Mouse (Mus musculus) hindbrain, embryonic 11.5 days (tissue): ENCODE measurements at regions not wholly inside any gene's neighbourhood (a gene's known extent, or its start where the extent isn't known, plus 50 kb on each side); places are given as distances from the start of the nearest gene placed in this dataset.

ENCODE experiments used
- ATAC-seq: fragments of 200-750 bp; cut with Nextera tagmentation; 2 replicates; pipeline ENCODE4 v1.8.0; 2017; ENCODE audit warnings: mild to moderate bottlenecking, moderate TSS enrichment, moderate library complexity; ENCODE audit not compliant: low FRiP score
- DNase-seq: peaks from one replicate; pipeline ENCODE4 v3.0.0-alpha.2; 2015; ENCODE audit warnings: low spot score
- H3K27ac ChIP-seq: fragments of 300-500 bp; sonication (generic); 2 replicates; pipeline ENCODE4 v1.5.1; 2014; ENCODE audit warnings: mild to moderate bottlenecking, low read depth, low read length
- H3K27me3 ChIP-seq: fragments of 300-500 bp; sonication (generic); 2 replicates; pipeline ENCODE4 v1.6.1; 2014; ENCODE audit warnings: mild to moderate bottlenecking, low read length, moderate library complexity, mixed read lengths; ENCODE audit not compliant: control insufficient read depth, insufficient read depth
- H3K36me3 ChIP-seq: fragments of 300-500 bp; sonication (generic); 2 replicates; pipeline ENCODE4 v1.6.1; 2014; ENCODE audit warnings: mild to moderate bottlenecking, low read length, moderate library complexity, mixed read lengths; ENCODE audit not compliant: control insufficient read depth, insufficient read depth
- H3K4me1 ChIP-seq: fragments of 300-500 bp; sonication (generic); replicated peaks from 2 replicates; pipeline ENCODE4 v1.6.1; 2014; ENCODE audit warnings: low read length, mixed read lengths; ENCODE audit not compliant: control insufficient read depth, insufficient read depth
- H3K4me2 ChIP-seq: fragments of 300-500 bp; sonication (generic); replicated peaks from 2 replicates; pipeline ENCODE4 v1.6.1; 2014; ENCODE audit warnings: mild to moderate bottlenecking, low read depth, low read length
- H3K4me3 ChIP-seq: fragments of 300-500 bp; sonication (generic); 2 replicates; pipeline ENCODE4 v1.5.1; 2014; ENCODE audit warnings: low read depth, low read length
- H3K9ac ChIP-seq: fragments of 300-500 bp; sonication (generic); 2 replicates; pipeline ENCODE4 v1.6.1; 2014; ENCODE audit warnings: low read depth, low read length
- H3K9me3 ChIP-seq: fragments of 300-500 bp; sonication (generic); 2 replicates; pipeline ENCODE4 v1.6.1; 2016; ENCODE audit warnings: low read length; ENCODE audit not compliant: control insufficient read depth
- WGBS: fragments of 180-500 bp; shearing (Covaris S2); extraction: QIAGEN DNeasy Blood & Tissue Kit; methylation state at CpG from one replicate; pipeline ENCODE4 v1.1.7; 2014; 5-methylcytosine and 5-hydroxymethylcytosine counted together

DNA sequence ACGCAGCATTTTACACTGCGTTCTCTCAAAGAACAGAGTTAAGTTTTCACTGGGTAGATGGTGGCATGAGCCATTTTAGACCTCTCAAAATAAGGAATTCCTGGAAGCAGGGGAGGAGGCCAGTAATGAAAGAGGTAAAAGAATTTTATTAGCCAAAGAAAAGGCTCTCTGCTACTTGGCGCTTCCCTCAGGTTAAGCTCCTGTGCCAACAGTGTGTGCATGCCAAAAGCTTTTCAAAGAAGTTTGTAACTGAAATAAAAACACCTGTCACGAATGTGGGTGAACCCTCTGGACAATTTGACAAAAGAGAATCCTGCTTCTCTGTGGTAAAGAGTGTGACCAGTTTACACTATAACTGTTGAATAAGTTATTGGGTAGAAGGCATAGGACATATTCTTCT, 195.6 kb downstream of the Col12a1 start:
- H3K36me3 ChIP-seq = no peaks in the 10 kb centered on the region
- no peak overlapping the region for H3K9ac ChIP-seq
- 90% methylated on average over 4 of the region's 4 CpGs for WGBS
- ATAC-seq (no peak), DNase-seq (no peak)
- no peaks in the 10 kb centered on the region for H3K4me1 ChIP-seq
- H3K27me3 ChIP-seq = no peaks in the 10 kb centered on the region
- no peaks in the 10 kb centered on the region for H3K9me3 ChIP-seq
- no peak overlapping the region for H3K4me3 ChIP-seq
- H3K4me2 ChIP-seq = no peak overlapping the region
- no peak overlapping the region for H3K27ac ChIP-seq

DNA sequence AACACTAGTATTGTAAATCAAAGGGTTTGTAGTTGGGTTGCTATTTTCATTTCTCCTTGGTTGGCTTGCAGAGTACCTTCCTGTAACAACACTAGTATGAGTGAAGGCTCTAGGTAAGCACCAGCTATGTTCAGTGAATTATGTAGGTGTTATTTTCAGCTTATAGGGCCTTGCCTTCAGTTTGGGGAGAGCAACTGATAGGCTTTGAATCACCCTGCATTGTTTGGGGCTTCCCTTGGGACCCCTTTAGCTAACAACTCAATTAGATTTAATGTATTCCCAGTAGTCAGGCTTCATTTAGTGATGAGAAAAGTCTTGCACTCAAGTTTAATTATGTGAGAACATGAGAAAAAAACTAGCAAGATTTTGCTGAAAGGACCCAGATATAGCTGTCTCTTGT, 193.6 kb downstream of the Col12a1 start:
- ATAC-seq = no peak
- Histone ChIP-seq H3K9me3 (no peaks in the 10 kb centered on the region), H3K4me1 (no peaks in the 10 kb centered on the region), H3K4me2 (no peak overlapping the region), H3K36me3 (no peaks in the 10 kb centered on the region), H3K9ac (no peak overlapping the region), H3K4me3 (no peak overlapping the region), H3K27ac (no peak overlapping the region), H3K27me3 (no peaks in the 10 kb centered on the region)
- no peak for DNase-seq

DNA sequence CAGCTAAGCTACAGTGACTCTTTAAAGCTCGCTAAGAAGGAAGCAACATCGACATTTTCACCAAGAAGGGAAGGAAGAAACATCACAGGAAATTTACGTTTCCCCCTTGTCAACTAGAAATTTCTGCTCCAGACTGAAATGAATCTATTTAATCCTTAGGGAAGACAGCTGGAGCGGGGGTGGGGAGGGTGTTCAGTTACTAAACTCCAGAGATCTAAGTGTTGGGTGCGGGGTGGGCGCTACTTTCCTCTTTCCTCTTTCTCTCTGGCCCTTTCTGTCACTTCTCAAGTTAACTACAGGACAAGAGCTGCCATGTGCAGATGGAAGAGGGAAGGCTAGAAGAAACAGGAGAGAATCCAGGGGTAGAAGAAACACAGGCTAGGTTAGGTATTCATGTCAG, 192.2 kb downstream of the Col12a1 start:
- ATAC-seq (no peak), DNase-seq (no peak)
- Histone ChIP-seq H3K4me3 (no peak overlapping the region), H3K27me3 (no peaks in the 10 kb centered on the region), H3K27ac (no peak overlapping the region), H3K4me2 (no peak overlapping the region), H3K9ac (no peak overlapping the region), H3K9me3 (no peaks in the 10 kb centered on the region), H3K4me1 (no peaks in the 10 kb centered on the region), H3K36me3 (no peaks in the 10 kb centered on the region)
- WGBS = 73% methylated on average over 6 of the region's 6 CpGs

DNA sequence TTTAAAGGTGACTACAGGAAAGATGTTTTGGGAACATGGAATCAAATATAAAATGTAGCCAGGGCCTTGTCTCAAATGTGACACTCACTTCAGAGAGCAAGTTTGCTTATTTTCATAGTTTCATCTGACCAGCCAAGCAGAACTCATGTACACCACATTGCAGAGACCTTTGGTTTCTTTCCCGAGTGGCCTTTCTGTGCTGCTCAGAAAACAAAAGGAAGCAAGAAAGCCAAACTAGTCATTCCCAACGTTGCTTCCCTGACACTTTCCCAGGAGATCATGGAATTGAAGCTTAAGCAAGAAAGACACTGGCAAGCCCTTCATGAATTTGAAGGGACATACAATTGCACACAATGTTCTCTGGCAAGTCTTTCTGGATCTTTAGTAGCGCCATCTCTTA, 191.3 kb downstream of the Col12a1 start:
- ATAC-seq (no peak), DNase-seq (no peak)
- Histone ChIP-seq H3K4me3 (no peak overlapping the region), H3K36me3 (no peaks in the 10 kb centered on the region), H3K27ac (no peak overlapping the region), H3K9ac (no peak overlapping the region), H3K4me1 (no peaks in the 10 kb centered on the region), H3K27me3 (no peaks in the 10 kb centered on the region), H3K9me3 (no peaks in the 10 kb centered on the region), H3K4me2 (no peak overlapping the region)
- 63% methylated on average over 3 of the region's 3 CpGs for WGBS
